Mouse (Mus musculus) left cerebral cortex, adult 9 months (tissue): ENCODE measurements at regions not wholly inside any gene's neighbourhood (a gene's known extent, or its start where the extent isn't known, plus 50 kb on each side); places are given as distances from the start of the nearest gene placed in this dataset.

Experiments
- DNase-seq, 2 experiments: peaks; one replicate each; pipeline ENCODE4 v3.0.0; 2022; ENCODE audit warnings: low spot score in 2 of 2

GRCm38 (mm10) chr8:101697948-101698347 is 1087.5 kb downstream of the Cdh11 start:
- DNase-seq = no peak

GRCm38 (mm10) chr8:101690901-101691300 is 1094.5 kb downstream of the Cdh11 start:
- no peak for DNase-seq

GRCm38 (mm10) chr8:101668921-101669320 is 1116.5 kb downstream of the Cdh11 start:
- no peak for DNase-seq

GRCm38 (mm10) chr8:101662874-101663273 is 1122.6 kb downstream of the Cdh11 start:
- DNase-seq = no peak

- no peak for DNase-seq
These were observed 1130.2 kb downstream of the Cdh11 start for GRCm38 (mm10) chr8:101655292-101655691.

GRCm38 (mm10) chr8:101628816-101629215 is 1156.6 kb downstream of the Cdh11 start:
- no peak for DNase-seq

GRCm38 (mm10) chr8:101621941-101622340 is 1163.5 kb downstream of the Cdh11 start:
- DNase-seq = no peak

- no peak for DNase-seq
These were observed 1194.3 kb downstream of the Cdh11 start for GRCm38 (mm10) chr8:101591115-101591514.

GRCm38 (mm10) chr8:101590639-101591038 is 1194.8 kb downstream of the Cdh11 start:
- DNase-seq = no peak

- DNase-seq = no peak
These were observed 1221.0 kb downstream of the Cdh11 start for GRCm38 (mm10) chr8:101564447-101564846.

GRCm38 (mm10) chr8:101522758-101523157 is 1262.7 kb downstream of the Cdh11 start:
- DNase-seq = no peak

- DNase-seq = no peak
These were observed 1306.7 kb downstream of the Cdh11 start for GRCm38 (mm10) chr8:101478554-101479314.

- DNase-seq = no peak
These were observed 1319.1 kb downstream of the Cdh11 start for GRCm38 (mm10) chr8:101466363-101466762.

- DNase-seq = peak in 1 of 2 experiments; percentile 4
These were observed 1322.9 kb downstream of the Cdh11 start for GRCm38 (mm10) chr8:101462515-101462914.

GRCm38 (mm10) chr8:101444730-101445129 is 1340.7 kb downstream of the Cdh11 start:
- no peak for DNase-seq

GRCm38 (mm10) chr8:101442563-101442962 is 1342.9 kb downstream of the Cdh11 start:
- DNase-seq = no peak

GRCm38 (mm10) chr8:101435691-101436090 is 1349.8 kb downstream of the Cdh11 start:
- DNase-seq = no peak
